Mouse (Mus musculus): Measurements from ENCODE around the gene Nrap.

The Nrap gene

DNA sequence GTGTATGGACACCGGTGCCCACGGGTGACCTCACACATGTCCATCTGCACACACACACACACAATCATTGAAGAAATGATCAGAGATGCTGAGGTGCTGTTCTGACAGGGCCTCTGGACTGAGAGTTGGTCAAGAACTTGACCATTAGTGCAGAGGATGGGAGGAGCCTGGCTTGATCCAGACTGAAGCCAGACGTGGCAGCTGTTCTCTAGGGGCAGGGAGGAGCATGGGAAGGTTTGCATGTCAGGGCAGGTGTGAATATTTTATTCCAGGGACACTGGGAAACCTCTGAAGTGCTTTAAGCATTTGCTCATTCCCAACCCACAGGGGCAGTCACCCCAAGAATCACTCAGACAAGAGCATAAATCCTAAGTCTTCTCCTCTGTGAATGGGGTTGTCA is 92.6 kb downstream of the Nrap start:
- no peaks in the 10 kb centered on the region; the same call in 1 of the 2 replicates for H3K27me3 ChIP-seq (ENCODE audit: insufficient read depth, low read length)
- no peak overlapping the region for H3K4me3 ChIP-seq (replicated peaks; ENCODE audit: low read length)
- peaks cover 23% of the 10 kb centered on the region for H3K4me1 ChIP-seq (replicated peaks; ENCODE audit: low read depth, low read length)
- no peak for TF ChIP-seq NANOG (IDR thresholded peaks at IDR 0.05; ENCODE audit: borderline replicate concordance, low read length)
- TF ChIP-seq POU5F1 (IDR thresholded peaks at IDR 0.05; ENCODE audit: borderline replicate concordance, low read length) = no peak
- no peak for TF ChIP-seq CTCF (conservative IDR thresholded peaks at IDR 0.05; ENCODE audit: low read length)
- H3K36me3 ChIP-seq (ENCODE audit: insufficient read depth, low read length) = no peaks in the 10 kb centered on the region
- H3K9me3 ChIP-seq (ENCODE audit: low read length) = no peaks in the 10 kb centered on the region

DNA sequence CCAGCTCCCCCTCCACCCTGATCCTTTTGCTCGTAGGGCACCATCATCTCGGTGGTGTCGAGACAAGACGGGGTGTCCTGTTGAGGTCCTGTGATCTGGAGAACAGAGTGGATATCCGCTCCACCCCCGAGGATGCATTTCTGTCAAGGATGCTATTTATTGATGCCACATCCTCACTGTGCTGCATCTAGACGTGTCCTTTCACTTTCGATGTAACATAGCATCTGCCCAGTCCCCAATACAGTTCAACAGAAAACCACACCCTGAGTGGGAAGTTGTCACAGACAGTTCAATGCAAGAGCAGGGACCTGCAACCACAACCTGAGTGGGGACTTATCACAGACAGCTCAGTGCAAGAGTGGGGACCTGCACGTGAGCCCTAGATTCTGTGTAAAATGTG is 93.2 kb downstream of the Nrap start:
- no peaks in the 10 kb centered on the region for H3K36me3 ChIP-seq (ENCODE audit: insufficient read depth, low read length)
- H3K9me3 ChIP-seq (ENCODE audit: low read length) = no peaks in the 10 kb centered on the region
- H3K4me1 ChIP-seq (replicated peaks; ENCODE audit: low read depth, low read length) = peaks cover 23% of the 10 kb centered on the region
- no peak overlapping the region for H3K4me3 ChIP-seq (replicated peaks; ENCODE audit: low read length)
- TF ChIP-seq POU5F1 (IDR thresholded peaks at IDR 0.05; ENCODE audit: borderline replicate concordance, low read length) (no peak), CTCF (conservative IDR thresholded peaks at IDR 0.05; ENCODE audit: low read length) (no peak), NANOG (IDR thresholded peaks at IDR 0.05; ENCODE audit: borderline replicate concordance, low read length) (no peak)
- H3K27me3 ChIP-seq (ENCODE audit: insufficient read depth, low read length) = no peaks in the 10 kb centered on the region; the same call in 1 of the 2 replicates

DNA sequence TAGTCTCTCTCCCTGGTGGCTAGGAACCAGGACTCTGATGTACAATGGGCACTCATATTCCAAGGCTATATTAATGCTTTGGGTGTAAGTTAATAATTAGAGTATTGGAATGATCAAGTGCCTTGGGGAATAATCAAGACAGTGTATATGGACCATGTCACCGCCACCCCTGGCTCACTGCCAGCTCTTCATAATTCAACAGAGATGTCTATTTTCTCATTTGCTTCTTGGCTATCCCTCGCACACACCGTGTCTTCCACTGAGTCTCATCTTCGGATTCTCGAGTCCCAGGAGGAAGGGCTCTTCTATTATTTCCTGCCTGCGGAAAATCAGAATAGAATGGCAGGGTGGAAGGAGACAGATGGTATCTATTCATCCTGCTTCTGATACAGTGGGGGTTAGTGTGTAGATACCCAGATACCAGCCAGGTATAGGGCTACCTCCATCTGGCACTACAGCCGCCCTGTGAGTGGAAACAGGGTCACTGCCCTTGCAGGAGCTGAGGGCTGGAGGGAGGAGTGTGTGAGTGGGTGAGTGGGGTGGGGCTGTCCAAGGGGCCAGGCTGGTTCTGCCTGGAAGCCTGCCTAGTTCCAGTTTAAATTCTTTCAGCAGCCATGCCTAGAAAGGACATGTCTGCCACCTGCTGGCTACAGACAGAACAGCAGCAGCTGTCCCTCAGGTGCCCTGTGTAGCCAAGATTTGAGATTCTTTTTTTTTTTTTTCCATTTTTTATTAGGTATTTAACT is 95.0 kb downstream of the Nrap start:
- H3K9me3 ChIP-seq (ENCODE audit: low read length) = no peaks in the 10 kb centered on the region
- H3K27me3 ChIP-seq (ENCODE audit: insufficient read depth, low read length) = no peaks in the 10 kb centered on the region
- no peak for TF ChIP-seq POU5F1 (IDR thresholded peaks at IDR 0.05; ENCODE audit: borderline replicate concordance, low read length)
- peak; percentile 53 for TF ChIP-seq CTCF (conservative IDR thresholded peaks at IDR 0.05; ENCODE audit: low read length)
- H3K36me3 ChIP-seq (ENCODE audit: insufficient read depth, low read length) = no peaks in the 10 kb centered on the region
- no peak overlapping the region for H3K4me3 ChIP-seq (replicated peaks; ENCODE audit: low read length)
- peaks cover 23% of the 10 kb centered on the region for H3K4me1 ChIP-seq (replicated peaks; ENCODE audit: low read depth, low read length)

DNA sequence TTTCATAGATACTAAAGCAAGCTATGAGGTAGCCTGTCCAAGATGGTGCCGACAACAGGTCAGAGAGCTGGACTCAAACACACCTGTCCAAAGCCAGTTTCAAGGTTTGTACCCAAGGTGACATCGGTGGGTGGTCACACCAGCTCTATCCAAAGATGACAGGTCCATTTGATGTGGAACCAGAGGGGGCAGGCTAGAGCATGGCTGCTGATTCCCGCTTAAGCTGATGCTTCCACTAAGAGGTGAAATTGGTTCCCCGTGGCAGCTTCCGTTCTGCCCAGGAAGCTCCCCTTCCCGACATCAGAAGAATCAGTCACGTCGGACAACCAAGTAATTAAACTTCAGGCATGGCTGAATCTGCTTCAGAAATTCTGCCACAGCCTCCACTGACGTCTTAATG is 97.5 kb downstream of the Nrap start:
- H3K4me1 ChIP-seq (replicated peaks; ENCODE audit: low read depth, low read length) = peaks cover 24% of the 10 kb centered on the region

DNA sequence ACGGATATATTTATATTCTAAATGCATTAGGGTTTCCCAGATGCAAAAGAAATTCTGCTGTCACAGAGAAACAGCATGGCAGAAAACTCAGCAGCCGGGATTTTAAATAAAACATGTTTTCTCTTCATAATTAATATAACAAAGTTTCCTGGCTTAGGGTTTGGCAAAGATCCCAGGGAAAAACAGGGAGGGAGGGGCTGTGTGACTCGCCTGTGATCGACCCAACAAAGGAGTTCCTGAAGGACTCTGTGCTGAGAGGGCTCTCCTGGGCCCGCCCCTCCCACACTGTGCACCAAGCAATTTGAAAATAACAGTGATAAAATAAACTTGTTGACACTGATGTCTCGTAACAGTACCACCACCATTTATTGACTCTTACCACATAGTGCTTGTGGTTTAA is 97.9 kb downstream of the Nrap start:
- H3K4me1 ChIP-seq (replicated peaks; ENCODE audit: low read depth, low read length) = peaks cover 20% of the 10 kb centered on the region
- peaks cover 1% of the 10 kb centered on the region; the same call in 1 of the 2 replicates for H3K27me3 ChIP-seq (ENCODE audit: insufficient read depth, low read length)
- no peaks in the 10 kb centered on the region for H3K36me3 ChIP-seq (ENCODE audit: insufficient read depth, low read length)
- no peak overlapping the region for H3K4me3 ChIP-seq (replicated peaks; ENCODE audit: low read length)
- no peak for TF ChIP-seq CTCF (conservative IDR thresholded peaks at IDR 0.05; ENCODE audit: low read length)
- TF ChIP-seq NANOG (IDR thresholded peaks at IDR 0.05; ENCODE audit: borderline replicate concordance, low read length) = no peak
- TF ChIP-seq POU5F1 (IDR thresholded peaks at IDR 0.05; ENCODE audit: borderline replicate concordance, low read length) = no peak
- no peaks in the 10 kb centered on the region for H3K9me3 ChIP-seq (ENCODE audit: low read length)

More for the DNA sequence above, 97.5 kb downstream of the Nrap start:
- Histone ChIP-seq H3K9me3 (ENCODE audit: low read length) (no peaks in the 10 kb centered on the region), H3K27me3 (ENCODE audit: insufficient read depth, low read length) (no peaks in the 10 kb centered on the region; the same call in 1 of the 2 replicates), H3K36me3 (ENCODE audit: insufficient read depth, low read length) (no peaks in the 10 kb centered on the region), H3K4me3 (replicated peaks; ENCODE audit: low read length) (no peak overlapping the region)
- TF ChIP-seq POU5F1 (IDR thresholded peaks at IDR 0.05; ENCODE audit: borderline replicate concordance, low read length) = no peak
- TF ChIP-seq CTCF (conservative IDR thresholded peaks at IDR 0.05; ENCODE audit: low read length) = peak; percentile 19; the same call in 1 of the 2 replicates

DNA sequence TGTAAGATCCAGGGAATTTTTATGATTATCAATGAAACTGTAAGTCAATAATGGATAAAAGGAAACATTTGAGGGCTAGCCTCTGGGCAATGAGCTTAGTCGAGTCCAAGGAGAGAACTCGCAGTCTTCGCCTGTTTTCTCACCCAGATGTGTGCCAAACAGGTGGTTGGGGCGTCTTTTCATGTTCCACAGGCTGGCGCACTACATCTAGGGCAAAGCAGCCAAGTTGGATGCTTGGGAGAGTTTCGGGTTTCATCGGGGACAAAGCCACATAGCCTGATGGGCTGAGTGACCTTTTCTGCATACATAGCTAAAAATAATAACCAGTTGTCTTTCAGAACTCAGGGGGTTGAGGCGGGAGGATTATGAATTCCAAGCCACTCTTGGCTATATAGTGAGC is 100.2 kb downstream of the Nrap start:
- H3K27me3 ChIP-seq (ENCODE audit: insufficient read depth, low read length) = peaks cover 8% of the 10 kb centered on the region
- H3K36me3 ChIP-seq (ENCODE audit: insufficient read depth, low read length) = no peaks in the 10 kb centered on the region
- H3K9me3 ChIP-seq (ENCODE audit: low read length) = no peaks in the 10 kb centered on the region
- TF ChIP-seq POU5F1 (IDR thresholded peaks at IDR 0.05; ENCODE audit: borderline replicate concordance, low read length) (no peak), NANOG (IDR thresholded peaks at IDR 0.05; ENCODE audit: borderline replicate concordance, low read length) (no peak), CTCF (conservative IDR thresholded peaks at IDR 0.05; ENCODE audit: low read length) (no peak)
- no peak overlapping the region for H3K4me3 ChIP-seq (replicated peaks; ENCODE audit: low read length)
- H3K4me1 ChIP-seq (replicated peaks; ENCODE audit: low read depth, low read length) = 0 out of 2 replicates have a peak, but pooled peaks cover 3% of the 10 kb centered on the region

DNA sequence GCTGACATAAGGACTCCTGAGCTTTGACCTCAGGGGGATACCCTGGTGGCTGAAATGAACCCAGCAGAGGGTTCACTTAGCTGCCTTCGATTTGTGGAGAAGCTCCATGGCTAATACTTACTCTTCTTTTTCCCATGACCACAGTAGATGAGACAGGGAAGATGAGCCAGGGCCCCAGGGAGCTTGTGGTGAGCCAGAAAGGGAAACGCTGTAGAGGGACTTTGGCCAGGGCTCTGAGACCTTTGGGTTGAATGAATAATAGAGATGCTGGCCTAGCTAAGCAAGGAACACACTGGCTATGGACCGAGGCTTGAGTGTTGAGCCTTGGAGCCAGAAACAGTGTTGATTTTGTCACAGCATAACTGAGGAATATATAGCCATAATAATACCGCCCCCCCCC is 101.4 kb downstream of the Nrap start:
- no peaks in the 10 kb centered on the region for H3K36me3 ChIP-seq (ENCODE audit: insufficient read depth, low read length)
- H3K4me3 ChIP-seq (replicated peaks; ENCODE audit: low read length) = no peak overlapping the region
- TF ChIP-seq NANOG (IDR thresholded peaks at IDR 0.05; ENCODE audit: borderline replicate concordance, low read length) = no peak
- no peak for TF ChIP-seq CTCF (conservative IDR thresholded peaks at IDR 0.05; ENCODE audit: low read length)
- no peak for TF ChIP-seq POU5F1 (IDR thresholded peaks at IDR 0.05; ENCODE audit: borderline replicate concordance, low read length)
- H3K9me3 ChIP-seq (ENCODE audit: low read length) = no peaks in the 10 kb centered on the region
- peaks cover 8% of the 10 kb centered on the region for H3K27me3 ChIP-seq (ENCODE audit: insufficient read depth, low read length)
- 0 out of 2 replicates have a peak, but pooled peaks cover 3% of the 10 kb centered on the region for H3K4me1 ChIP-seq (replicated peaks; ENCODE audit: low read depth, low read length)

DNA sequence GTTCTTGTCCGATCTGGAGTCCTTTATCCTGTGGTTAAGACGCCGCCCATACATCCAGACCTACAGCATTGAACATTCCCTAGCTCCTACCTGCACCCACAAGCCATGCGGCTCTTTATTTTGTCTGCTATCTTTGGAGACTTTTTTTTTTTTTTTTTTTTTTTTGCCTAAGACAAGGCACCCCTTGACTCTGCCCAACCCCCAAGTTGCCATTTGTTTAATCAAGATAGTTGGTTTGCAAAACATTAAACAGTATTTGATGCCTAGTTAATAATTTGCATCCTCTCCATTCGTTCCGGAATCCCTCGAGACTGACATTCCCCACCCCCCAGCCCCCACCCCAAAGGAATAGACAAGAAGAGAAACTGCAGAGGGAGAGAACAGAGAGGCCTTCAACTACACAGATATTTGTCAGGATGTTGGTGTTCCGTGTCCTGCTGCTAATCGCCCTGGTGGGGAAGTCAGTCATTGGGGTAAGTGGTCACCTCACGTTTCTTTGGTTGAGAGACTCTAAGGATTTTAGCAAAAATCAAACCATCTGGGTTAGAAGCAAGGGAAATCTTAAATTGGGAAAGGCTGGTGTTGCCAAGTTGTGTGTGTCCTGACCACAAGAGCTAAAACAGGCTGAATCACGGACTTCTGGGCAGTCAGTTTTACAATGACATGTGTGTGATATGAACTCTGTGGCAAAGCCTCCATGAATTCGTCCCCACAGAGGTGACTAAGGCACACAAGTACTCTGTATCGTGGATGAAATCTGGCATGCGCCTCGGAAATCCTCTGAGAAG is 102.1 kb downstream of the Nrap start:
- H3K36me3 ChIP-seq (ENCODE audit: insufficient read depth, low read length) = no peaks in the 10 kb centered on the region
- peaks cover 9% of the 10 kb centered on the region for H3K27me3 ChIP-seq (ENCODE audit: insufficient read depth, low read length)
- no peaks in the 10 kb centered on the region for H3K9me3 ChIP-seq (ENCODE audit: low read length)
- no peak overlapping the region for H3K4me3 ChIP-seq (replicated peaks; ENCODE audit: low read length)
- TF ChIP-seq NANOG (IDR thresholded peaks at IDR 0.05; ENCODE audit: borderline replicate concordance, low read length) (no peak), CTCF (conservative IDR thresholded peaks at IDR 0.05; ENCODE audit: low read length) (no peak), POU5F1 (IDR thresholded peaks at IDR 0.05; ENCODE audit: borderline replicate concordance, low read length) (no peak)
- 0 out of 2 replicates have a peak, but pooled peaks cover 3% of the 10 kb centered on the region for H3K4me1 ChIP-seq (replicated peaks; ENCODE audit: low read depth, low read length)

Data from E14TG2a.4 (cell line).